Mouse (Mus musculus) small intestine, adult 2 months (tissue): ENCODE results near the gene Gabbr2.

Experiments
- CTCF ChIP-seq: fragments of 200-500 bp; IDR thresholded peaks from 2 replicates; pipeline ENCODE4 v1.5.1; 2012; ENCODE audit warnings: low read depth, mild to moderate bottlenecking, control low read depth, inconsistent platforms, low read length, moderate library complexity, mixed read lengths; ENCODE audit not compliant: insufficient replicate concordance, insufficient read length; ENCODE audit errors: extremely low read depth
- POLR2A ChIP-seq: fragments of 200-500 bp; IDR thresholded peaks from 2 replicates; pipeline ENCODE4 v1.6.1; 2012; ENCODE audit warnings: low read depth, mild to moderate bottlenecking, control low read depth, inconsistent platforms, low read length, moderate library complexity

- no peak for TF ChIP-seq CTCF
- no peak for TF ChIP-seq POLR2A
Measured at GRCm38 (mm10) chr4:46613618-46614017, 378.1 kb downstream of the Gabbr2 start.
